Mouse (Mus musculus) CH12.LX (cell line): ENCODE measurements at regions not wholly inside any gene's neighbourhood (a gene's known extent, or its start where the extent isn't known, plus 50 kb on each side); places are given as distances from the start of the nearest gene placed in this dataset.

Experiments used
- DNase-seq: peaks from one replicate; pipeline ENCODE4 v3.0.0-alpha.2; 2013; ENCODE audit errors: extremely low read depth
- H3K27ac ChIP-seq: 2 replicates; pipeline ENCODE4 v1.5.1; 2012; ENCODE audit warnings: low read depth, mild to moderate bottlenecking, control low read depth, moderate library complexity; ENCODE audit not compliant: insufficient read depth
- H3K27me3 ChIP-seq: replicated peaks from 2 replicates; pipeline ENCODE3; 2012; ENCODE audit warnings: inconsistent platforms
- H3K36me3 ChIP-seq, 2 experiments: replicated peaks in 1 of 2; 2 replicates each; pipeline versions ENCODE3 to v1.6.1; 2012; ENCODE audit warnings: inconsistent platforms in 1 of 2, low read length in 1 of 2, mild to moderate bottlenecking in 1 of 2, mixed read lengths in 1 of 2, moderate library complexity in 1 of 2; ENCODE audit not compliant: control insufficient read depth in 1 of 2, insufficient read depth in 1 of 2
- H3K4me1 ChIP-seq, 2 experiments: 2 replicates each; pipeline ENCODE4 v1.6.1; 2012; ENCODE audit warnings: inconsistent platforms in 1 of 2, moderate library complexity in 1 of 2; ENCODE audit not compliant: insufficient read depth in 2 of 2, control insufficient read depth in 1 of 2
- H3K4me2 ChIP-seq: 2 replicates; pipeline ENCODE4 v1.6.1; 2012; ENCODE audit warnings: low read depth, mild to moderate bottlenecking, control low read depth; ENCODE audit not compliant: poor library complexity, insufficient read depth, severe bottlenecking
- H3K4me3 ChIP-seq, 3 experiments: fragments of 150-350 bp in 1 of 3; sonication (generic) in 1 of 3; replicated peaks in 1 of 3; 2 replicates each; pipeline versions ENCODE3 to v1.5.1; 2011 to 2012; ENCODE audit warnings: low read depth in 2 of 3, low read length in 2 of 3, mild to moderate bottlenecking in 2 of 3, moderate library complexity in 2 of 3, control low read depth in 1 of 3, improper control_type of control experiment in 1 of 3, inconsistent platforms in 1 of 3, mixed read lengths in 1 of 3; ENCODE audit not compliant: poor library complexity in 1 of 3
- H3K79me2 ChIP-seq: replicated peaks from 2 replicates; pipeline ENCODE4 v1.6.1; 2012; ENCODE audit warnings: mild to moderate bottlenecking, moderate library complexity; ENCODE audit not compliant: control insufficient read depth, poor library complexity, insufficient read depth, severe bottlenecking; ENCODE audit errors: extremely low read depth
- H3K9ac ChIP-seq: 2 replicates; pipeline ENCODE4 v1.6.1; 2012; ENCODE audit warnings: low read depth, mild to moderate bottlenecking, control low read depth, moderate library complexity; ENCODE audit not compliant: insufficient read depth
- H3K9me3 ChIP-seq: replicated peaks from 2 replicates; pipeline ENCODE3; 2012; ENCODE audit warnings: low read length, inconsistent platforms, mixed read lengths
- CHD1 ChIP-seq: IDR thresholded peaks from 2 replicates; pipeline ENCODE4 v1.6.1; 2012; ENCODE audit warnings: low read depth, low read length, improper control_type of control experiment, inconsistent platforms
- EP300 ChIP-seq: IDR thresholded peaks from 2 replicates; pipeline ENCODE4 v1.6.1; 2011; ENCODE audit warnings: low read length, improper control_type of control experiment
- GABPA ChIP-seq: IDR thresholded peaks from 2 replicates; pipeline ENCODE4 v1.6.1; 2012; ENCODE audit warnings: low read depth, low read length, improper control_type of control experiment, inconsistent platforms; ENCODE audit not compliant: insufficient replicate concordance
- KAT2A ChIP-seq: IDR thresholded peaks from 2 replicates; pipeline ENCODE4 v1.6.1; 2012; ENCODE audit warnings: low read length, improper control_type of control experiment, inconsistent platforms; ENCODE audit not compliant: insufficient replicate concordance
- MXI1 ChIP-seq: IDR thresholded peaks from 2 replicates; pipeline ENCODE4 v1.6.1; 2011; ENCODE audit warnings: mild to moderate bottlenecking, low read depth, low read length, improper control_type of control experiment
- NELFE ChIP-seq: IDR thresholded peaks from 2 replicates; pipeline ENCODE4 v1.6.1; 2011; ENCODE audit warnings: low read depth, low read length, improper control_type of control experiment
- NRF1 ChIP-seq: IDR thresholded peaks from 2 replicates; pipeline ENCODE4 v1.6.1; 2014; ENCODE audit warnings: low read depth, mild to moderate bottlenecking, inconsistent platforms, low read length, improper control_type of control experiment, moderate library complexity
- POLR2A ChIP-seq: IDR thresholded peaks from 2 replicates; pipeline ENCODE4 v1.6.1; 2011; ENCODE audit warnings: low read depth, mild to moderate bottlenecking, improper control_type of control experiment, low read length
- RCOR1 ChIP-seq: conservative IDR thresholded peaks from 2 replicates; pipeline ENCODE4 v1.6.1; 2012; ENCODE audit warnings: low read depth, mild to moderate bottlenecking, inconsistent platforms, low read length, improper control_type of control experiment
- SIN3A ChIP-seq: IDR thresholded peaks from 2 replicates; pipeline ENCODE4 v1.6.1; 2012; ENCODE audit warnings: low read length, improper control_type of control experiment, inconsistent platforms
- UBTF ChIP-seq: IDR thresholded peaks from 2 replicates; pipeline ENCODE4 v1.6.1; 2012; ENCODE audit warnings: low read depth, mild to moderate bottlenecking, inconsistent platforms, low read length, improper control_type of control experiment, moderate library complexity
- USF2 ChIP-seq: conservative IDR thresholded peaks from 2 replicates; pipeline ENCODE4 v1.6.1; 2011; ENCODE audit warnings: low read depth, low read length, improper control_type of control experiment
- ZKSCAN1 ChIP-seq: IDR thresholded peaks from 2 replicates; pipeline ENCODE4 v1.6.1; 2012; ENCODE audit warnings: low read depth, inconsistent platforms, low read length, improper control_type of control experiment, borderline replicate concordance
- ZMIZ1 ChIP-seq: IDR thresholded peaks from 2 replicates; pipeline ENCODE4 v1.6.1; 2012; ENCODE audit warnings: low read depth, mild to moderate bottlenecking, inconsistent platforms, low read length, improper control_type of control experiment
- dilution Hi-C: fragments of 300-500 bp; cut with MboI; formaldehyde crosslinking; loops from 2 replicates; pipeline ENCODE4 v1.14.3; 2020; ENCODE audit warnings: low sequenced_read_pairs; ENCODE audit not compliant: extremely low pct_unique_long_range_greater_than_20kb, extremely low pct_ligation_motif_present
- in situ Hi-C: fragments of 300-500 bp; cut with MboI; formaldehyde crosslinking; loops from 3 replicates; pipeline ENCODE4 v1.14.3; 2019; ENCODE audit warnings: low sequenced_read_pairs, low pct_ligation_motif_present, low pct_unique_long_range_greater_than_20kb, mixed read lengths

DNA sequence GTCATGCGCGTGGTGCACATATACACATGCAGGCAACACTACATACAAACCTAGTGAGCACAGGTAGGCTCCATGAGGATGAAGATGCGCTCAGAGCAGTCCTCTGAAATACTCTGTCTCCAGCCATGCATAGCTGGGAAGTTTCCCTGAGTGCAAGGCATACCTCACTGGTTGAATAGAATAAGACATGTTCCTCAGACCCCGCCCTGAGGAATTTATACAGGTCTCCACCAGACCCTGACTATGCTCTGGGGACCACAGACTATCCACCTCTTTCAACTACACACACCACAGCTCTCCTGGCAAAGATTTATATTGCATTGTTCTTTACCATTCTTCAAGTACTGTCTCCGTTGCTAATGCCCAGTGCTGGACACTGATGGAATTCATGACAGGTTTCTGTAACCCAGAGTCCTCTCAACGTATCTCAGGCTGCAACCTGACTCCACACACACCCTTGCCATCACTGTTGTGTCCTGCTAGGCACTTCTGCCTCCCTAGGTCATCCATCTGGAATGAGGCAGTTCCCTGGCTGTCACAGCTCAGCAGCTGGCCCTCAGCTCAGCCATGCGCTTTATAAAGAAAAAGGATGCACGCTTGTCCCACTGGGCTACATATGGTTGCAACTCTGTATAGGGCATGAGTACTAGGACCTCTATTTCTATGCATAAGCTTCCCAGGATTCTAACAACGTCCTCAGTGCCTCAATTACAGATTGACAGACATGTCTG is 299.5 kb downstream of the Tns3 start:
- dilution Hi-C loops: no loop called here
- no peak for DNase-seq

DNA sequence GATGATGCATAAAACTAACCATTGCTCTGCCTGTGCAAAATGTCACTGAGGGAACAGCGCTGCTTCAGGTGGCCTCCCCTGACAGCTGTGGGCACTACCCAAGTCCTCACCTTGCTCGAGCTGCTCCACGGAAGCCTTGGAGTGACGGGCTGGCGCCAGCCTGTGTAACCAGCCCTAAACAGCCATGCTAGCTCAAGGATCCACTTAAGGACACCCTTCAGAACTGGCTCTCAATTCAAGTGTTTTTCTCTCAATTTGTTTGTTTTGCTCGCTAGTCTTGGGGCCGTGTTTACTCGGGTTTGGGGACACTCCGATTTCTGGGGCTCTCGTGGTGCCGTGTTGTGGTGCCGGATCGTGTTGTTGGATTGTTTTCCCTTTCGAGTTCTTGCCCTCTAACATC is 319.4 kb downstream of the Tns3 start:
- H3K27ac ChIP-seq: no peak overlapping the region
- H3K27me3 ChIP-seq: peaks cover 62% of the 10 kb centered on the region
- no peak for DNase-seq
- H3K4me1 ChIP-seq: no peaks in the 10 kb centered on the region; a peak in 1 of 4 replicates
- H3K79me2 ChIP-seq: no peaks in the 10 kb centered on the region
- in situ Hi-C loops: no loop called here
- dilution Hi-C loops: no loop called here
- no peaks in the 10 kb centered on the region for H3K36me3 ChIP-seq
- no peak overlapping the region for H3K9ac ChIP-seq
- H3K4me2 ChIP-seq: no peak overlapping the region
- TF ChIP-seq KAT2A (no peak), CHD1 (no peak), UBTF (no peak), POLR2A (no peak)
- H3K4me3 ChIP-seq: no peak overlapping the region
- H3K9me3 ChIP-seq: no peaks in the 10 kb centered on the region

More for the DNA sequence above, 299.5 kb downstream of the Tns3 start:
- TF ChIP-seq CHD1 (no peak), MXI1 (no peak), EP300 (no peak), UBTF (no peak), NRF1 (no peak), USF2 (no peak), ZMIZ1 (no peak), GABPA (no peak), ZKSCAN1 (no peak), SIN3A (no peak), NELFE (no peak), RCOR1 (no peak)
- no peaks in the 10 kb centered on the region for H3K79me2 ChIP-seq
- H3K4me1 ChIP-seq: 0 out of 4 replicates have a peak, but pooled peaks cover 0 to 2% of the 10 kb centered on the region in 2 experiments
- H3K4me3 ChIP-seq: no peak overlapping the region
- no peaks in the 10 kb centered on the region for H3K36me3 ChIP-seq
- in situ Hi-C loops: no loop called here
- H3K27me3 ChIP-seq: peaks cover 49% of the 10 kb centered on the region
- H3K27ac ChIP-seq: no peak overlapping the region
- no peaks in the 10 kb centered on the region for H3K9me3 ChIP-seq
- H3K9ac ChIP-seq: no peak overlapping the region
- no peak overlapping the region for H3K4me2 ChIP-seq
